Mouse (Mus musculus): ENCODE measurements around the gene Padi6. TPM values are rescaled to one million over a fixed set of nuclear protein-coding genes. Genes with fewer than 3 reads are reported as not detected.

The Padi6 gene
- polyA plus RNA-seq, 1 experiment from 2014 or later = not detected

DNA sequence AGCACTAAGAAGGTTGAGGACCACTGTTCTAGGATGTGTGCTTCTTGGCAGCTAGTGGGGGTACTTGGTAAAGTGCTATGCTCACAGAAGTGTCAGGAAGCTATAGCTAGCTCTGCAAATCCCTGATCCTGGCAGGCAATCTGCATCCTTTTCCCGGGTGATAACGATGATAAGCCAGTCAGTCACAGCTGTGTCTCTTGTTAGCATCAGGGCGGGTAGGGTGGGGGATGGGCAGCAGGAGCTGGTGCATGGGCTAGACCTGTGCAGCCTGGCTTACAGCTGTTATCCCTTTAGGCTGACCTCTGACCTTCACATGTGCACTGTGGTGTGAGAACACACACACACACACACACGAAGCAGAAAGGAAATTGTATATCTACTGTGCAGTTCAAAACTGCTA is 643 bp upstream of the Padi6 start:
- Histone ChIP-seq H3K9me3 (ENCODE audit: control insufficient read depth, low read depth, low read length) (no peaks in the 10 kb centered on the region), H3K4me3 (ENCODE audit: low read depth, low read length) (no peak overlapping the region), H3K27ac (ENCODE audit: low read length) (no peak overlapping the region), H3K9ac (replicated peaks; ENCODE audit: low read depth, low read length) (no peak overlapping the region), H3K27me3 (ENCODE audit: control insufficient read depth, insufficient read depth, low read length) (no peaks in the 10 kb centered on the region), H3K4me1 (ENCODE audit: control insufficient read depth, insufficient read depth, low read length) (no peaks in the 10 kb centered on the region), H3K36me3 (ENCODE audit: control insufficient read depth, insufficient read depth, low read length) (no peaks in the 10 kb centered on the region), H3K4me2 (replicated peaks; ENCODE audit: low read depth, low read length) (no peak overlapping the region)
- ATAC-seq (ENCODE audit: insufficient number of reproducible peaks, insufficient read depth, low FRiP score, low read depth) = no peak
- 51% methylated on average over 4 of the region's 4 CpGs for WGBS

DNA sequence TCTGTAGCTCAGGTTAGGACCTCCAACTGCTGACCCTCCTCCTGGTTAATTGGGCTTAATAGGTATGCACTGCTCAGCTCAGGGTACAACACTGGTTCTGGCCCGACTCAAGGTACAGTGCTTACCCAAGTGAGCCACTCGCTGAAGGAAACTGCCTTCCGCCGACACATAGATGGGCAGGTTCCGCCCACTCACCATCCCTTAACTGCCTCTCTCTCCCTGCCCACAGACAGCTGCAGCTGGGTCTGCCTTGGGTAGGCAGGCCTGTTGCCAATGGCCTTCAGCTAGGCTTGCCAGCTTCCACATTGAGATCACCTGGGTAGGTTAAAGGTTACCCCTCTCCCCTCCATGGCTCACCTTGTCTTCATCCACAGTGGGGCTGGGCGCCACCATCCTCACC is 1.0 kb downstream of the Padi6 start:
- no peaks in the 10 kb centered on the region for H3K36me3 ChIP-seq (ENCODE audit: control insufficient read depth, insufficient read depth, low read length)
- no peaks in the 10 kb centered on the region for H3K4me1 ChIP-seq (ENCODE audit: control insufficient read depth, insufficient read depth, low read length)
- no peak overlapping the region for H3K4me3 ChIP-seq (ENCODE audit: low read depth, low read length)
- no peak overlapping the region for H3K27ac ChIP-seq (ENCODE audit: low read length)
- H3K27me3 ChIP-seq (ENCODE audit: control insufficient read depth, insufficient read depth, low read length) = no peaks in the 10 kb centered on the region
- H3K9me3 ChIP-seq (ENCODE audit: control insufficient read depth, low read depth, low read length) = no peaks in the 10 kb centered on the region
- ATAC-seq (ENCODE audit: insufficient number of reproducible peaks, insufficient read depth, low FRiP score, low read depth) = no peak
- no peak overlapping the region for H3K4me2 ChIP-seq (replicated peaks; ENCODE audit: low read depth, low read length)
- H3K9ac ChIP-seq (replicated peaks; ENCODE audit: low read depth, low read length) = no peak overlapping the region
- WGBS = 81% methylated on average over 6 of the region's 6 CpGs

DNA sequence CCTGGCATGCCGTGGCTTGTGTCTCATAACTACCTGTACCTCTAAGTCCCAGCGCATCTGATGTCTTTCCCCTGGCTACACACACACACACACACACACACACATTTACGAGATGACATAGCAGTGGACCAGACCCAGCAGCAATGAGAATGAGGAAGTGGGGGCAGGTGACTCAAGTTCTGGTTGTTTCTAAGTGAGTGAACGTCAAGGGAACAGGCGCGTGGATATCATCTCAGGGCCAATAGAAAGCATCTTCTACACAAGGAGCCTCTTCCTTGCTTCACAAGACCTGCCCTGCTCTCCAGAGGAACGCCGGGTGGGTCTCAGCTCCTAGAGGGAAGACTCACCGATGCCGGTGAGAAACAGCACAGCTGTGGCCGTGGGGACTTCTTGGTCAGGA is 1.8 kb downstream of the Padi6 start:
- 86% methylated on average over 11 of the region's 11 CpGs for WGBS

DNA sequence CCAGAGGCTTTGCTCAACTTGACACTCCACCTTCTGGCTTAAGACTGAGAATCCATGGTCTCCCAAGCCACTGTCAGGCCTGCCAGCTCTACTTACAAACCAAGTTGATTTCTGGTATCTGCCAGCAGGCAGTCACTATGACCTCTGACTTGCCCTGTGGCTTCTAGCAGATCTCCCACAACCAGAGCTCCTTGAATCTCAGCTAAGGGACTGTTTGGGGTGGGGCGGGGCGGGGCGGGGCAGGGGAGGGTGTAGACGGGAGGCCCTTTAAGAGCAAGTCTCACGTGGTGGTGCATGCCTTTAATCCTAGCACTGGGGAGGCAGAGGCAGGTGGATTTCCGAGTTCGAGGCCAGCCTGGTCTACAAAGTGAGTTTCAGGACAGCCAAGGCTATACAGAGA is 9.6 kb downstream of the Padi6 start:
- no peak for ATAC-seq (ENCODE audit: insufficient number of reproducible peaks, insufficient read depth, low FRiP score, low read depth)
- Histone ChIP-seq H3K4me2 (replicated peaks; ENCODE audit: low read depth, low read length) (no peak overlapping the region), H3K4me3 (ENCODE audit: low read depth, low read length) (no peak overlapping the region), H3K9me3 (ENCODE audit: control insufficient read depth, low read depth, low read length) (no peaks in the 10 kb centered on the region), H3K9ac (replicated peaks; ENCODE audit: low read depth, low read length) (no peak overlapping the region), H3K27ac (ENCODE audit: low read length) (no peak overlapping the region), H3K27me3 (ENCODE audit: control insufficient read depth, insufficient read depth, low read length) (no peaks in the 10 kb centered on the region), H3K4me1 (ENCODE audit: control insufficient read depth, insufficient read depth, low read length) (no peaks in the 10 kb centered on the region), H3K36me3 (ENCODE audit: control insufficient read depth, insufficient read depth, low read length) (no peaks in the 10 kb centered on the region)
- WGBS = 69% methylated on average over 7 of the region's 7 CpGs

More for the DNA sequence above, 1.8 kb downstream of the Padi6 start:
- Histone ChIP-seq H3K27me3 (ENCODE audit: control insufficient read depth, insufficient read depth, low read length) (no peaks in the 10 kb centered on the region), H3K4me3 (ENCODE audit: low read depth, low read length) (no peak overlapping the region), H3K9ac (replicated peaks; ENCODE audit: low read depth, low read length) (no peak overlapping the region), H3K4me2 (replicated peaks; ENCODE audit: low read depth, low read length) (no peak overlapping the region), H3K27ac (ENCODE audit: low read length) (no peak overlapping the region), H3K4me1 (ENCODE audit: control insufficient read depth, insufficient read depth, low read length) (no peaks in the 10 kb centered on the region), H3K9me3 (ENCODE audit: control insufficient read depth, low read depth, low read length) (no peaks in the 10 kb centered on the region), H3K36me3 (ENCODE audit: control insufficient read depth, insufficient read depth, low read length) (no peaks in the 10 kb centered on the region)
- no peak for ATAC-seq (ENCODE audit: insufficient number of reproducible peaks, insufficient read depth, low FRiP score, low read depth)

DNA sequence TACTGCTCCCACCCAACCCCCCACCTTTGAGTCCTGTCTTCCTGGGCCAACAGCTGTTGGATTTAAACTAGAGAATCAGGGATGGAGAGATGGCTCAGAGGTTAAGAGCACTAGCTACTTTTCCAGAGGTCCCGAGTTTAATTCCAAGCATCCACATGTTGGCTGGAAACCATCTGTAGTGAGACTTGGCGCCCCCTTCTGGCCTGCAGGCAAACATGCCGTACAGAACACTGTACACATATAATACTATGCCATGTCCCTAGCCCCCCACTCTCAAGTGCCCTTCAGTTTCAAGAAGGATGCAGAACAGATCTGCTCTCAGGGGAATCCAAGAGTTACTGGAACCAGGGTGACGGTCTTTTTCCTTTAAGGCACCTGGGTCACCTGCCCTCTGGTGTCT is 10.8 kb downstream of the Padi6 start:
- Histone ChIP-seq H3K27ac (ENCODE audit: low read length) (no peak overlapping the region), H3K9ac (replicated peaks; ENCODE audit: low read depth, low read length) (no peak overlapping the region), H3K4me1 (ENCODE audit: control insufficient read depth, insufficient read depth, low read length) (no peaks in the 10 kb centered on the region), H3K27me3 (ENCODE audit: control insufficient read depth, insufficient read depth, low read length) (no peaks in the 10 kb centered on the region), H3K4me3 (ENCODE audit: low read depth, low read length) (no peak overlapping the region), H3K36me3 (ENCODE audit: control insufficient read depth, insufficient read depth, low read length) (no peaks in the 10 kb centered on the region), H3K4me2 (replicated peaks; ENCODE audit: low read depth, low read length) (no peak overlapping the region), H3K9me3 (ENCODE audit: control insufficient read depth, low read depth, low read length) (no peaks in the 10 kb centered on the region)
- no peak for ATAC-seq (ENCODE audit: insufficient number of reproducible peaks, insufficient read depth, low FRiP score, low read depth)
- WGBS = 72% methylated on average over 4 of the region's 4 CpGs

DNA sequence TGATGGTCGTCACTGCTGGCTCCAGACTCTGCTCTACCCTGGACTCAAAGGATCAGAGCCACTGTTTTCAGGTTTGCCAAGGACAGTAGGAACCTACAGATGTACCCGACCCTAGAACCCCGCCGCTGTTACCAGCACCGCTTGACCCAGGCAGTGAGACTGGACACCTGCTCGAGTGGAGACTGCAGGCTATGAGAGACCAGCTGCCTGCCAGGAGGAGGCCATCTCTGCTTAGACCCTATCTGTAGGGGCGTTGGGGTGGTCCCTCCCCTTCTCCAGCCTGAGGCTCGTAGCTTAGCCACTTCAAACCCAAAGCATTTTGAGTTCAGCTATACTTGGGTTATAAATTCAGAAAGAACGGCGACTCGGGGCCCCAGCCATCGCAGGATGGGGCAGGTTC is 15.5 kb downstream of the Padi6 start:
- no peak overlapping the region for H3K9ac ChIP-seq (replicated peaks; ENCODE audit: low read depth, low read length)
- H3K27me3 ChIP-seq (ENCODE audit: control insufficient read depth, insufficient read depth, low read length) = no peaks in the 10 kb centered on the region
- no peak for ATAC-seq (ENCODE audit: insufficient number of reproducible peaks, insufficient read depth, low FRiP score, low read depth)
- no peak overlapping the region for H3K4me3 ChIP-seq (ENCODE audit: low read depth, low read length)
- H3K4me1 ChIP-seq (ENCODE audit: control insufficient read depth, insufficient read depth, low read length) = no peaks in the 10 kb centered on the region
- no peak overlapping the region for H3K4me2 ChIP-seq (replicated peaks; ENCODE audit: low read depth, low read length)
- H3K27ac ChIP-seq (ENCODE audit: low read length) = no peak overlapping the region
- no peaks in the 10 kb centered on the region for H3K9me3 ChIP-seq (ENCODE audit: control insufficient read depth, low read depth, low read length)
- WGBS = 80% methylated on average over 12 of the region's 12 CpGs
- H3K36me3 ChIP-seq (ENCODE audit: control insufficient read depth, insufficient read depth, low read length) = peaks cover under 1% of the 10 kb centered on the region; the same call in 1 of the 2 replicates

DNA sequence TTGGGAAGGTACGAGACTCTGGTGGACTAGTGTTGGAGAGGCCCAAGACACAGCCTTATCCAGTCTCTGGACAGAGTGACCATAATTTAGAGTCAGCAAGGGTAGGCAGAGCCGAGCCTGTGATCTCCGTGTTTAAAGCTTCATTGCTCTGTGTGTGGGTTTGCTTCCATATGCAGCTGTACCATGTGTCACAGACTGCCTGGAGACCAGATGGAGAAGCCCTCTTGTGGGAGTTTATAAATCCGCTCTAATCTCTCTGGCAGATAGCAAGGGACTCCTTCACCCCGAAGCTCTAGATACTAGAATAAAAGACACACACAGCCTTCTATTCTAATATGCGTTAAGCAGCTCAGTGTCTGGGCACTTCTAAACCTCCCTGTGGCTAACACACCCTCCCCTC is 17.7 kb downstream of the Padi6 start:
- ATAC-seq (ENCODE audit: insufficient number of reproducible peaks, insufficient read depth, low FRiP score, low read depth) = no peak
- 64% methylated on average over 6 of the region's 6 CpGs for WGBS
- Histone ChIP-seq H3K9me3 (ENCODE audit: control insufficient read depth, low read depth, low read length) (no peaks in the 10 kb centered on the region), H3K36me3 (ENCODE audit: control insufficient read depth, insufficient read depth, low read length) (peaks cover 23% of the 10 kb centered on the region), H3K4me2 (replicated peaks; ENCODE audit: low read depth, low read length) (no peak overlapping the region), H3K4me3 (ENCODE audit: low read depth, low read length) (no peak overlapping the region), H3K9ac (replicated peaks; ENCODE audit: low read depth, low read length) (no peak overlapping the region), H3K27ac (ENCODE audit: low read length) (no peak overlapping the region), H3K27me3 (ENCODE audit: control insufficient read depth, insufficient read depth, low read length) (no peaks in the 10 kb centered on the region), H3K4me1 (ENCODE audit: control insufficient read depth, insufficient read depth, low read length) (no peaks in the 10 kb centered on the region)

DNA sequence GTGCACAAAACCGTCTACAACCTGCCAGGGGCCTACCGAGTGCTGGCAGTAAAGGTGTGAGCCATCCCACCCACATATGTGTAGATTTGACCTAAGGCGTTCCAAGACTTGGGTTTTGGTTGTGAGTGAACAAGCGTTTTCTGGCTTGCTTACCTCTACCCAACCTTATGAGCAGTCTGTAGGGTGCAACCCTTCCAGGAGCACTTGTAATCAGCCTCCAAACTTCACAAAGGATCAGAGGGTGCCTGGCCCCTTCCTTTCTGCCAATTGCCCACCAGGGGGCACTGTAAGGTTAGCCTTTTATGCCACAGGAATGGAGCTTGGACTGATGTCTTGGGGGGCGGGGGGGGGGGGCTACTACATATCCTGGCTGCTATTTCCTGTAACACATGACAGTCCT is 18.6 kb downstream of the Padi6 start:
- Histone ChIP-seq H3K4me3 (ENCODE audit: low read depth, low read length) (no peak overlapping the region), H3K4me1 (ENCODE audit: control insufficient read depth, insufficient read depth, low read length) (no peaks in the 10 kb centered on the region), H3K9me3 (ENCODE audit: control insufficient read depth, low read depth, low read length) (no peaks in the 10 kb centered on the region), H3K27ac (ENCODE audit: low read length) (no peak overlapping the region), H3K27me3 (ENCODE audit: control insufficient read depth, insufficient read depth, low read length) (no peaks in the 10 kb centered on the region), H3K9ac (replicated peaks; ENCODE audit: low read depth, low read length) (no peak overlapping the region), H3K4me2 (replicated peaks; ENCODE audit: low read depth, low read length) (no peak overlapping the region), H3K36me3 (ENCODE audit: control insufficient read depth, insufficient read depth, low read length) (peaks cover 30% of the 10 kb centered on the region)
- ATAC-seq (ENCODE audit: insufficient number of reproducible peaks, insufficient read depth, low FRiP score, low read depth) = no peak
- WGBS = 51% methylated on average over 5 of the region's 5 CpGs

DNA sequence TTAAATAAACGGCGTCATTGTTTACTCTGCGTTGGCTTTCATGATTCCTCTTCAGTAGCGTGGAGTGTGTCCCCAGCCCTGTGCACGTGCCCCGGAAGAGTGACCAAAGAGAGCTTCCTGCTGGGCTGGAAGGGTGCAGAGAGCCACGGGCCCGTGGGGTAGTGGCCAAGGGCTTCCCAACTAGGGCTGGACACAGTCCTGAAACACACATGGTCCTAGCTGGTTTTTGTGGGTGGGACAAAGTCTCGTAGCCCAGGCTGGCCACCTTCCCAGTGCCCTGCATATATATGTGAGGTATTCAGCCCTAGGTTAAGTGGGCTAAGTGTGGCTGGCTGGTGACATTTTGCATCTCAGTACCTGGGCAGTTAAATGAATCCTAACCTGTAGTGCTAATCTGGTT is 19.3 kb downstream of the Padi6 start:
- H3K4me1 ChIP-seq (ENCODE audit: control insufficient read depth, insufficient read depth, low read length) = no peaks in the 10 kb centered on the region
- no peaks in the 10 kb centered on the region for H3K27me3 ChIP-seq (ENCODE audit: control insufficient read depth, insufficient read depth, low read length)
- no peaks in the 10 kb centered on the region for H3K9me3 ChIP-seq (ENCODE audit: control insufficient read depth, low read depth, low read length)
- no peak overlapping the region for H3K27ac ChIP-seq (ENCODE audit: low read length)
- no peak for ATAC-seq (ENCODE audit: insufficient number of reproducible peaks, insufficient read depth, low FRiP score, low read depth)
- WGBS = 80% methylated on average over 9 of the region's 9 CpGs
- H3K36me3 ChIP-seq (ENCODE audit: control insufficient read depth, insufficient read depth, low read length) = peaks cover 36% of the 10 kb centered on the region
- no peak overlapping the region for H3K4me3 ChIP-seq (ENCODE audit: low read depth, low read length)
- no peak overlapping the region for H3K9ac ChIP-seq (replicated peaks; ENCODE audit: low read depth, low read length)
- no peak overlapping the region for H3K4me2 ChIP-seq (replicated peaks; ENCODE audit: low read depth, low read length)
